Mouse (Mus musculus) G1E (cell line): Measurements from ENCODE around the gene Cntnap5a. TPM values are rescaled to one million over a fixed set of nuclear protein-coding genes. Genes with fewer than 3 reads are reported as not detected.

ENCODE experiments used
- ATAC-seq: 2 replicates; pipeline ENCODE4 v1.8.0; 2016; ENCODE audit warnings: mild to moderate bottlenecking; ENCODE audit not compliant: insufficient number of reproducible peaks, poor library complexity, low FRiP score, severe bottlenecking; ENCODE audit errors: extremely low read depth
- DNase-seq: peaks from one replicate; pipeline ENCODE4 v3.0.0; 2012; ENCODE audit warnings: low spot score
- H3K27me3 ChIP-seq: 2 replicates; pipeline ENCODE4 v1.6.1; 2012; ENCODE audit warnings: mild to moderate bottlenecking, low read length, inconsistent platforms; ENCODE audit not compliant: insufficient read depth
- H3K36me3 ChIP-seq: replicated peaks from 2 replicates; pipeline ENCODE3; 2012; ENCODE audit warnings: mild to moderate bottlenecking, inconsistent platforms
- H3K4me1 ChIP-seq: 2 replicates; pipeline ENCODE4 v1.6.1; 2012; ENCODE audit warnings: low read depth, low read length, inconsistent platforms, mixed read lengths; ENCODE audit not compliant: insufficient read depth
- H3K4me3 ChIP-seq: 2 replicates; pipeline ENCODE4 v1.5.1; 2012; ENCODE audit warnings: low read depth, mild to moderate bottlenecking, inconsistent platforms, low read length, moderate library complexity, mixed read lengths
- H3K9me3 ChIP-seq: replicated peaks from 2 replicates; pipeline ENCODE4 v1.6.1; 2012; ENCODE audit warnings: inconsistent platforms
- CTCF ChIP-seq: IDR thresholded peaks from 2 replicates; pipeline ENCODE4 v1.5.1; 2012; ENCODE audit warnings: low read depth, low read length, inconsistent platforms, mixed read lengths
- GATA1 ChIP-seq: IDR thresholded peaks from 2 replicates; pipeline ENCODE4 v1.6.1; 2012; ENCODE audit warnings: borderline replicate concordance, low read length, inconsistent platforms, mixed read lengths
- GATA2 ChIP-seq: IDR thresholded peaks from 2 replicates; pipeline ENCODE4 v1.6.1; 2012; ENCODE audit warnings: low read depth, low read length, inconsistent platforms, borderline replicate concordance
- POLR2AphosphoS5 ChIP-seq: IDR thresholded peaks from 2 replicates; pipeline ENCODE4 v1.6.1; 2012; ENCODE audit warnings: low read depth, low read length, inconsistent platforms; ENCODE audit not compliant: insufficient replicate concordance
- TAL1 ChIP-seq: conservative IDR thresholded peaks from 2 replicates; pipeline ENCODE4 v1.6.1; 2012; ENCODE audit warnings: low read depth, low read length, inconsistent platforms, mixed read lengths
- polyA plus RNA-seq: library from polyadenylated mRNA; stranded (reverse); fragments of >175 nt; gene quantifications from 2 replicates; pipeline ENCODE4 v1.2.3, GENCODE M21; 2012
- total RNA-seq, 2 experiments: library from RNA; stranded (forward) in 1 of 2; stranded (reverse) in 1 of 2; fragments of 200-1000 nt in 1 of 2; fragments of >200 nt in 1 of 2; fragmentation: Nextera tagmentation in 1 of 2; gene quantifications; 2 replicates each; pipeline ENCODE4 v1.2.3; 2014 to 2017

Cntnap5a gene
- total and polyA plus RNA-seq, 3 experiments, result 0.11 TPM; not detected in 2

GRCm38 (mm10) chr1:115745569-115745968 lies 61.0 kb downstream of the Cntnap5a start:
- Histone ChIP-seq H3K27me3 (no peaks in the 10 kb centered on the region), H3K9me3 (peaks cover 5% of the 10 kb centered on the region), H3K4me1 (no peaks in the 10 kb centered on the region), H3K36me3 (no peaks in the 10 kb centered on the region), H3K4me3 (no peak overlapping the region)
- TF ChIP-seq POLR2AphosphoS5, result no peak
- no peak for TF ChIP-seq TAL1
- TF ChIP-seq CTCF, result no peak
- TF ChIP-seq GATA1, result no peak
- no peak for TF ChIP-seq GATA2
- no peak for DNase-seq
- ATAC-seq, result no peak

- TF ChIP-seq TAL1, result no peak
- no peak for TF ChIP-seq GATA1
- no peak for TF ChIP-seq POLR2AphosphoS5
- TF ChIP-seq GATA2, result no peak
- ATAC-seq (no peak), DNase-seq (no peak)
- peaks cover 8% of the 10 kb centered on the region for H3K9me3 ChIP-seq
- H3K36me3 ChIP-seq, result no peaks in the 10 kb centered on the region
- no peaks in the 10 kb centered on the region for H3K4me1 ChIP-seq
- no peak overlapping the region for H3K4me3 ChIP-seq
- no peaks in the 10 kb centered on the region for H3K27me3 ChIP-seq
These were observed 100.2 kb downstream of the Cntnap5a start for GRCm38 (mm10) chr1:115784737-115785136.

- Histone ChIP-seq H3K27me3 (no peaks in the 10 kb centered on the region), H3K4me3 (no peak overlapping the region), H3K4me1 (no peaks in the 10 kb centered on the region), H3K9me3 (peaks cover 13% of the 10 kb centered on the region), H3K36me3 (no peaks in the 10 kb centered on the region)
- ATAC-seq (no peak), DNase-seq (no peak)
- no peak for TF ChIP-seq POLR2AphosphoS5
- no peak for TF ChIP-seq CTCF
- no peak for TF ChIP-seq GATA1
- TF ChIP-seq GATA2, result no peak
- TF ChIP-seq TAL1, result no peak
These were observed 158.0 kb downstream of the Cntnap5a start for GRCm38 (mm10) chr1:115842591-115842990.

GRCm38 (mm10) chr1:115847605-115848004 lies 163.0 kb downstream of the Cntnap5a start:
- Histone ChIP-seq H3K9me3 (peaks cover 10% of the 10 kb centered on the region), H3K4me3 (no peak overlapping the region), H3K27me3 (no peaks in the 10 kb centered on the region), H3K4me1 (no peaks in the 10 kb centered on the region), H3K36me3 (no peaks in the 10 kb centered on the region)
- DNase-seq (no peak), ATAC-seq (no peak)
- no peak for TF ChIP-seq GATA2
- no peak for TF ChIP-seq CTCF
- no peak for TF ChIP-seq POLR2AphosphoS5
- no peak for TF ChIP-seq GATA1
- no peak for TF ChIP-seq TAL1

GRCm38 (mm10) chr1:115852206-115852605 lies 167.7 kb downstream of the Cntnap5a start:
- Histone ChIP-seq H3K9me3 (peaks cover 3% of the 10 kb centered on the region), H3K36me3 (no peaks in the 10 kb centered on the region), H3K4me3 (no peak overlapping the region), H3K27me3 (no peaks in the 10 kb centered on the region), H3K4me1 (no peaks in the 10 kb centered on the region)
- no peak for ATAC-seq
- DNase-seq, result no peak
- TF ChIP-seq GATA2 (no peak), POLR2AphosphoS5 (no peak), GATA1 (no peak), TAL1 (no peak), CTCF (no peak)

GRCm38 (mm10) chr1:115918396-115918795 lies 233.8 kb downstream of the Cntnap5a start:
- Histone ChIP-seq H3K4me1 (no peaks in the 10 kb centered on the region), H3K4me3 (no peak overlapping the region), H3K9me3 (peaks cover 2% of the 10 kb centered on the region; the same call in 1 of the 2 replicates), H3K36me3 (no peaks in the 10 kb centered on the region), H3K27me3 (no peaks in the 10 kb centered on the region)
- no peak for ATAC-seq
- TF ChIP-seq TAL1, result no peak
- TF ChIP-seq POLR2AphosphoS5, result no peak
- no peak for TF ChIP-seq CTCF
- no peak for TF ChIP-seq GATA1
- no peak for TF ChIP-seq GATA2
- no peak for DNase-seq
